Mouse (Mus musculus) limb, embryonic 14.5 days (tissue): ENCODE data around the gene Galnt10. TPM values are rescaled to one million over a fixed set of nuclear protein-coding genes. Genes with fewer than 3 reads are reported as not detected.
A peak's percentile ranks its signal among the peaks of the same experiment; 100 is the strongest.

ENCODE experiments used
- ATAC-seq: fragments of 200-750 bp; cut with Nextera tagmentation; 2 replicates; pipeline ENCODE4 v1.8.0; 2017; ENCODE audit warnings: low read depth, moderate number of reproducible peaks, moderate TSS enrichment; ENCODE audit not compliant: low FRiP score
- DNase-seq: peaks from one replicate; pipeline ENCODE4 v3.0.0-alpha.2; 2015; ENCODE audit warnings: low spot score
- H3K27ac ChIP-seq: fragments of 300-500 bp; sonication (generic); replicated peaks from 2 replicates; pipeline ENCODE4 v1.5.1; 2014; ENCODE audit warnings: low read depth, mild to moderate bottlenecking, low read length, moderate library complexity, mixed read lengths
- H3K27me3 ChIP-seq: fragments of 300-500 bp; sonication (generic); 2 replicates; pipeline ENCODE4 v1.6.1; 2014; ENCODE audit warnings: low read length, mixed read lengths; ENCODE audit not compliant: control insufficient read depth, insufficient read depth
- H3K36me3 ChIP-seq: fragments of 300-500 bp; sonication (generic); 2 replicates; pipeline ENCODE4 v1.6.1; 2014; ENCODE audit warnings: mild to moderate bottlenecking, low read length, moderate library complexity, mixed read lengths; ENCODE audit not compliant: control insufficient read depth, insufficient read depth
- H3K4me1 ChIP-seq: fragments of 300-500 bp; sonication (generic); 2 replicates; pipeline ENCODE4 v1.6.1; 2014; ENCODE audit warnings: antibody characterized with exemption, low read length, mixed read lengths; ENCODE audit not compliant: control insufficient read depth, insufficient read depth
- H3K4me2 ChIP-seq: fragments of 300-500 bp; sonication (generic); replicated peaks from 2 replicates; pipeline ENCODE4 v1.6.1; 2014; ENCODE audit warnings: low read depth, mild to moderate bottlenecking, low read length, moderate library complexity; ENCODE audit not compliant: severe bottlenecking
- H3K4me3 ChIP-seq: fragments of 300-500 bp; sonication (generic); replicated peaks from 2 replicates; pipeline ENCODE4 v1.5.1; 2014; ENCODE audit warnings: low read length
- H3K9ac ChIP-seq: fragments of 300-500 bp; sonication (generic); 2 replicates; pipeline ENCODE4 v1.6.1; 2014; ENCODE audit warnings: mild to moderate bottlenecking, low read depth, low read length, moderate library complexity; ENCODE audit not compliant: severe bottlenecking
- H3K9me3 ChIP-seq: fragments of 300-500 bp; sonication (generic); 2 replicates; pipeline ENCODE4 v1.6.1; 2016; ENCODE audit warnings: low read length; ENCODE audit not compliant: control insufficient read depth
- POLR2A ChIP-seq: fragments of 200-500 bp; IDR thresholded peaks from 2 replicates; pipeline ENCODE4 v1.8.0; 2012; ENCODE audit warnings: inconsistent platforms, mild to moderate bottlenecking, moderate library complexity, borderline replicate concordance; ENCODE audit not compliant: insufficient read depth, insufficient read length; ENCODE audit errors: extremely low read depth
- WGBS: fragments of 180-500 bp; shearing (Covaris S2); extraction: QIAGEN DNeasy Blood & Tissue Kit; methylation state at CpG from one replicate; pipeline ENCODE4 v1.1.7; 2014; 5-methylcytosine and 5-hydroxymethylcytosine counted together
- polyA plus RNA-seq, 2 experiments: library from polyadenylated mRNA; depleted of rRNA in 1 of 2; stranded (reverse) in 1 of 2; unstranded in 1 of 2; fragments of >200 nt; fragmentation: Nextera tagmentation in 1 of 2; extraction: Ambion mirVana in 1 of 2; gene quantifications; 2 replicates each; pipeline versions ENCODE4 v1.2.1 to v1.2.3; 2012 to 2014

The Galnt10 gene
- polyA plus RNA-seq, 2 experiments = 24.4 to 26.5 TPM

DNA sequence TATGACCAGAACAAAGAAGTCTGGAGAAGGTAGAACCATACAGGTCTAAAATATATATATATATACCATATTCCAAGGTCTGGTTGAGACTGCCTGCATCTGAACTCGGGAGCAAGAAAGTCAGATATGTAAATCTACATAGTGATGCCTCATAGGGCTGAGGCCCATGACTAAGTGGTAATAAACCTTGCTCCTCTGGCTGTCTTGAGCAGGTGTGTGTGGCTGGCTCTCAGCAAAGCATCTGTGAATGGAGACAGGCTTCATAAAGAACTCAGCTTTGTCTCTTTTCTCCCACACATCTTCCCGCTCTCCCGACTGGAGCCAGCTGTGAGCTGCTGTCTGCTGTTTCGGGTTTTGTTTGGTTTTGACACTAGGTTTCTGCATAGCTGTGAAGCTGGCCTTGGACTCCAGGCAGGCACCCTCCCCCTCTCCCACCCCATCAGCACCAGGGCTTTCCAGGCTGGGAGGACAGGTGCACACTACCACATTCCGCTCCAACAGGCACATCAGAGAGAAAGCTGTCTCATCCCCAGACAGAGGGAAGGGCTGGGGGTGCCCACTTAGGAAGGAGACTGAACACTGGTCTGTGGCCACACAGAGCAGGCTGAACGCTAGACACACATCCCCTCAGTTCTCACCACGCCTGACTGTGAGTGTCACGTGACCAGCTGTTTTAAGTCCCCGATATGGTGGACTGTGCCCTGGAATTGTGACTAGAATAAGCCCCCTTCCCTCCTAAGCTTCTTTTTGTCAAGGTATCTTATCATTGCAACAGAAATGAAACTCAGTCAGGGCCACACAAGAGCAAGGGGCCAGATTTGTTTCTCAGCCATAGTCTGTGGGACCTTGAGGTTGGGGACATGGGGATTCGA is 87.4 kb downstream of the Galnt10 start:
- no peak overlapping the region for H3K4me3 ChIP-seq
- peaks cover 8% of the 10 kb centered on the region; the same call in 1 of the 2 replicates for H3K36me3 ChIP-seq
- H3K9ac ChIP-seq = no peak overlapping the region
- H3K9me3 ChIP-seq = no peaks in the 10 kb centered on the region
- H3K4me2 ChIP-seq = no peak overlapping the region
- no peak for TF ChIP-seq POLR2A
- H3K27ac ChIP-seq = no peak overlapping the region
- H3K4me1 ChIP-seq = no peaks in the 10 kb centered on the region
- DNase-seq (no peak), ATAC-seq (peak; percentile 26; the same call in 1 of the 2 replicates)
- 79% methylated on average over 10 of the region's 10 CpGs for WGBS
- no peaks in the 10 kb centered on the region for H3K27me3 ChIP-seq

DNA sequence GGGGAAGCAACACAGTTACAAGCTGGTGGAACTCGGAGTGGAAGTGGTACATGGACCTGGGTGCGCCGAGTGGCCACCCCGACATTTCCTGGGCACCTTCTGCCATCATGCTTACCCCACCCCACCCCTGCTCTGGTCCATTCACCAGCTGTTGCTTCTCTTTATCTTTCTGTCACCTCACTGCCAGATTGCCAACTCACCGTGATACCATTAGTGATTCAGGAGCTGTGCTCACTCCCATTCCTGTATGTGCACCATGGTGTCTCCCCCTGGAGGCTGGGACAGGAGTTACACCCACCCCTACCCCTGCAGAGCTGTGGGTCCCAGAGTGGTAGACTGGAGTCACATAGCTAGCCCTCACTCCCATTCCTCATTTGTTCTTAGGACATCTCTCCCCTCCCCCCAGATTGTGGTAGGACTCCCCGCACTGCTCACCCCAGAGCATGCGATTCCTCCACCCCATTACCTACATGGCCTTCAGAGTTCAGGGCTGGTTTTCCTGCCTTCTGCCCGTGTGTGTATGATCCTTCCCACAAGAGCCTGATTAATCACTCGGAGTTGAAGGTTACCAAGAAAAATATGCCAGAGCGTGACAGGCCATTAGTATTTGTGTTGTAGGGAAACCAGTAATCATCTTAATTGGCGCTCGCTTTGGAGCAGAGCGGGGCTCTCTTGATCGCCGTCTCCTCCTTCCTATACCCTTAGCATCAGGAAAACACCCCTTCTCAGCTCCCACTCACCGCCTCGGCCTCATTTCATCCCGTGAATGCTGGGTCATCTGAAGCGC is 102.2 kb downstream of the Galnt10 start:
- WGBS = 73% methylated on average over 19 of the region's 19 CpGs
- DNase-seq (no peak), ATAC-seq (no peak)
- Histone ChIP-seq H3K4me1 (peaks cover 4% of the 10 kb centered on the region; the same call in 1 of the 2 replicates), H3K36me3 (no peaks in the 10 kb centered on the region), H3K27me3 (no peaks in the 10 kb centered on the region), H3K4me2 (no peak overlapping the region), H3K9me3 (no peaks in the 10 kb centered on the region), H3K27ac (no peak overlapping the region), H3K4me3 (no peak overlapping the region), H3K9ac (no peak overlapping the region)
- no peak for TF ChIP-seq POLR2A

DNA sequence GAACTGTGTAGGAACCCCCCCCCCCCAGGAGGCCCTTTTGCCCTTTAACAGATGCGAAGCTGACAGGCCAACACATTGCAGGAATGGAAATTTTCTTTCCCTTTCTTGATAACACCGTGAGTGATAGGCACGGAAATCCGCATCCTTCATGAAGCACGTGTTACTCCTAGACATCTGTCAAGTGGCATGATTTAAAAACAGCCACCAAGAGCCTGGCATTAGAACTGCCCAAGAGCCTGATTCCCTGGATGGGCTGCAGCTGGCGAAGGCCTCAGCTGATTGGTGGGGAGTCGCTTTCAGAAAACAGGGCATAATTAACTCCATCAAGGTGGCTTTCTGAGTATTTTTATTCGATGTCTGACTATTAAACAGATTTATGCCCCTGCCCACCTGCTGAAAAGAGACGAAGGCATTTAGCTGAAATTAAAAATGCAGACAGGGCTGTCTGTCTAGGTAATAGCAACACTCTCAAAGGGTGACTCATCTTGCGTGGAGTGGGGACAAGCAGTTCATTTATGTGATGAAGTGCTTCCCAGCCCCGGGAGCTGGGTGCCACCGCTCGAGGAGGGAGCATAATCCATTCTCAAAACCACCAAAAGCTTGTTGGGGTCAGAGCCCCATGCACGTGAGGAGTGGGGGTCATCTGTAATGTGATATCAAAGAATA is 108.4 kb downstream of the Galnt10 start:
- Histone ChIP-seq H3K4me2 (no peak overlapping the region), H3K4me1 (no peaks in the 10 kb centered on the region), H3K9me3 (no peaks in the 10 kb centered on the region), H3K27me3 (no peaks in the 10 kb centered on the region), H3K27ac (no peak overlapping the region), H3K4me3 (no peak overlapping the region), H3K9ac (no peak overlapping the region), H3K36me3 (no peaks in the 10 kb centered on the region)
- DNase-seq (no peak), ATAC-seq (no peak)
- TF ChIP-seq POLR2A = no peak
- WGBS = 36% methylated on average over 14 of the region's 14 CpGs

DNA sequence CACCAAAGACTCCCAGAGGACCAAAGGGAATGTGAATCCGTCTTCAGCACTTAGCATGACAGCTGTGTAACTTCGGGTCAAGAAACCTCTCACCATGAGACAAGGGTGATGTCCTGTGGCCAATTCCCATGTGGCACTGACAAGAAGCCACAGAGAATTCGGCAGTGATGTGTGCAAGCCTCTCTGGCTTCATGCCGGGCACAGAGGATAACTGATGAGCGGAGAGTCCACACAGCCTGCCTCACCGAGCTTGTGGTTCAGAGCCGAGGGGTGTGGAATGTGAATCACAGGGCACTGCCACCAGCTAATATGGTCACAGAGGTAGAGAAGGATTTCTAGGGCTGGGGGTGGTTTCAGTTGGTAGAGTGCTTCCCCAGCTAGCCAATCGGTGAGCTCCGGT is 113.4 kb downstream of the Galnt10 start:
- Histone ChIP-seq H3K4me1 (no peaks in the 10 kb centered on the region), H3K27me3 (no peaks in the 10 kb centered on the region), H3K9me3 (no peaks in the 10 kb centered on the region), H3K4me3 (no peak overlapping the region), H3K36me3 (0 out of 2 replicates have a peak, but pooled peaks cover 4% of the 10 kb centered on the region), H3K4me2 (no peak overlapping the region), H3K27ac (no peak overlapping the region), H3K9ac (no peak overlapping the region)
- DNase-seq (no peak), ATAC-seq (no peak)
- TF ChIP-seq POLR2A = no peak
- WGBS = 75% methylated on average over 9 of the region's 9 CpGs

DNA sequence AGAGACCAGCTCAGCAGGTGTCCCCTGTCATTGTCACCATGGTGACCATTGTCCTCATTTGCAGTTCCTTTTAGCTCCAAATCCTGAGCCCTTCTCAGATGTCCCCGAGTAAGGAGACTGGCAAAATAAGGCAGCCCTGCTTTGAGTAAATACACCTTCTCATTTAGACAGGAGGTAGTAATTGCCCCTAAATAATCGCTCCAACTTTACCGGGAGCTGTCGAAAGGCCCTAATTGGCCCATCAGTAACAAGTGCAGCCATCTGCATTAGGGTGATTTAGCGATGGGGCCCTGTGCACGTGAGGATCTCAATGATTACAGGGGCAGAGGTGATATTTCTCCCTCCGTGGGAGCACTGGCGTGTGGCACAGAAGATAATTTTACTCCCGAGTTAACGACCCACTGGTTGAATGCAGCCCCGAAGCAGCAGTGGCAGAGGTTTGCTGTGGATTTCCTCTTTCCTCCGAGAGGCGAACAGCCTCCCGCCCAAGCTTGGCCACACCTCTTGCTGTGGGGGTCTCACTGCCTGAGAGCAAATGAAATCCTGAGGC is 115.3 kb downstream of the Galnt10 start:
- TF ChIP-seq POLR2A = no peak
- WGBS = 13% methylated on average over 14 of the region's 14 CpGs
- Histone ChIP-seq H3K4me3 (no peak overlapping the region), H3K36me3 (peaks cover 9% of the 10 kb centered on the region), H3K4me1 (no peaks in the 10 kb centered on the region), H3K27me3 (no peaks in the 10 kb centered on the region), H3K9ac (no peak overlapping the region), H3K4me2 (no peak overlapping the region), H3K27ac (no peak overlapping the region), H3K9me3 (no peaks in the 10 kb centered on the region)
- DNase-seq (no peak), ATAC-seq (no peak)
